24 mouse cellular contexts compared by ENCODE assay signal in genomic region chr2:33237581-33237980, GRCm38 (mm10). TPM values are rescaled to one million over a fixed set of nuclear protein-coding genes. Genes with fewer than 3 reads are reported as not detected.
DNase-seq lines count a peak whose midpoint lies in the region; ATAC-seq and TF ChIP-seq lines count a peak whose summit lies in the region.
"Had no signal": no experiment of that assay in that cellular context is flagged by ENCODE, and none has a peak within 500 bp of the region (broad histone marks: within the 10 kb centered on the region; RNA-seq: fewer than 3 reads in every experiment).

No protein-coding gene starts in this region.

- no peak for TF ChIP-seq POLR2A in kidney, adult 2 months (IDR thresholded peaks at IDR 0.05; ENCODE audit: low read depth, low read length)

- ATAC-seq in kidney, embryonic 16.5 days (ENCODE audit: low FRiP score, low TSS enrichment): no peak
- ATAC-seq in midbrain, embryonic 14.5 days (ENCODE audit: low FRiP score, low TSS enrichment): no peak
- no peak for ATAC-seq in midbrain, embryonic 11.5 days (ENCODE audit: low FRiP score)
- ATAC-seq: activated CD4-positive, CD25-positive, alpha-beta regulatory T cell, adult 4 months; forebrain, embryonic 13.5 days; forebrain, embryonic 16.5 days; hindbrain, embryonic 16.5 days; inflammation-experienced regulatory T-cells, adult 6 months had no signal

- H3K27me3 ChIP-seq in kidney, adult 2 months (replicated peaks; ENCODE audit: control insufficient read depth, insufficient read depth, low read length): no peaks in the 10 kb centered on the region
- H3K27me3 ChIP-seq in kidney, embryonic 16.5 days (ENCODE audit: insufficient read depth, low read length): no peaks in the 10 kb centered on the region
- H3K27me3 ChIP-seq in midbrain, embryonic 14.5 days (ENCODE audit: control insufficient read depth, insufficient read depth, low read length): no peaks in the 10 kb centered on the region
- no peaks in the 10 kb centered on the region for H3K27me3 ChIP-seq in midbrain, embryonic 11.5 days (ENCODE audit: control insufficient read depth, insufficient read depth, low read length)
- H3K27me3 ChIP-seq: forebrain, embryonic 13.5 days; heart, embryonic 12.5 days; heart, embryonic 15.5 days had no signal

- H3K4me1 ChIP-seq in kidney, adult 2 months (ENCODE audit: control insufficient read depth, insufficient read depth, low read length): peaks cover 8% of the 10 kb centered on the region
- H3K4me1 ChIP-seq in kidney, embryonic 16.5 days (ENCODE audit: insufficient read depth, low read length): peaks cover 13% of the 10 kb centered on the region; the same call in 1 of the 2 replicates
- H3K4me1 ChIP-seq in midbrain, embryonic 14.5 days (ENCODE audit: control insufficient read depth, insufficient read depth, low read length): peaks cover 8% of the 10 kb centered on the region; the same call in 1 of the 2 replicates
- no peaks in the 10 kb centered on the region for H3K4me1 ChIP-seq in midbrain, embryonic 11.5 days (ENCODE audit: control insufficient read depth, insufficient read depth, low read length)

- no peak overlapping the region for H3K4me2 ChIP-seq in kidney, embryonic 16.5 days (replicated peaks; ENCODE audit: low read depth, low read length)
- H3K4me2 ChIP-seq in midbrain, embryonic 14.5 days (ENCODE audit: low read length): no peak overlapping the region
- no peak overlapping the region for H3K4me2 ChIP-seq in midbrain, embryonic 11.5 days
- H3K4me2 ChIP-seq: forebrain, embryonic 13.5 days; heart, embryonic 12.5 days; heart, embryonic 15.5 days had no signal

- TF ChIP-seq CTCF in gastrocnemius, adult 2 months (IDR thresholded peaks at IDR 0.05): no peak
- no peak for TF ChIP-seq CTCF in kidney, adult 2 months (conservative IDR thresholded peaks at IDR 0.05; ENCODE audit: insufficient read depth, insufficient read length, low read depth, low read length)

- no peak for DNase-seq in gastrocnemius, adult 2 months
- DNase-seq in gastrocnemius, postnatal 36 days: no peak
- DNase-seq in kidney, adult 2 months: peak; percentile 43
- DNase-seq in midbrain, embryonic 14.5 days: no peak
- no peak for DNase-seq in midbrain, embryonic 11.5 days (ENCODE audit: low spot score, missing footprints)
- DNase-seq: adrenal gland, adult 8-10 months; adrenal gland, postnatal 25 days; cerebellum, adult 18-20 months; cerebellum, adult 9-10 months; cerebellum, postnatal 14 days; gastrocnemius, postnatal 14 days; heart, adult 18-20 months; heart, postnatal 10 days; heart, postnatal 36 days had no signal

- no peaks in the 10 kb centered on the region for H3K36me3 ChIP-seq in kidney, adult 2 months (ENCODE audit: control insufficient read depth, insufficient read depth, low read length)
- H3K36me3 ChIP-seq in kidney, embryonic 16.5 days (ENCODE audit: insufficient read depth, low read length): no peaks in the 10 kb centered on the region
- peaks cover 4% of the 10 kb centered on the region; the same call in 1 of the 2 replicates for H3K36me3 ChIP-seq in midbrain, embryonic 14.5 days (ENCODE audit: control insufficient read depth, insufficient read depth, low read length)
- no peaks in the 10 kb centered on the region for H3K36me3 ChIP-seq in midbrain, embryonic 11.5 days (ENCODE audit: control insufficient read depth, insufficient read depth, low read length)

- no peak overlapping the region for H3K9ac ChIP-seq in kidney, embryonic 16.5 days (replicated peaks; ENCODE audit: low read length)
- H3K9ac ChIP-seq in midbrain, embryonic 14.5 days (replicated peaks; ENCODE audit: low read length): no peak overlapping the region
- no peak overlapping the region for H3K9ac ChIP-seq in midbrain, embryonic 11.5 days (ENCODE audit: low read length)
- H3K9ac ChIP-seq: forebrain, embryonic 13.5 days; heart, embryonic 12.5 days; heart, embryonic 15.5 days had no signal

- H3K4me3 ChIP-seq in gastrocnemius, adult 2 months: no peak overlapping the region
- no peak overlapping the region for H3K4me3 ChIP-seq in kidney, adult 2 months (ENCODE audit: insufficient read depth, low read depth, low read length)
- no peak overlapping the region for H3K4me3 ChIP-seq in kidney, embryonic 16.5 days (ENCODE audit: low read length)
- H3K4me3 ChIP-seq in midbrain, embryonic 14.5 days (replicated peaks; ENCODE audit: low read depth, low read length): no peak overlapping the region
- H3K4me3 ChIP-seq in midbrain, embryonic 11.5 days (ENCODE audit: low read depth, low read length): no peak overlapping the region
- H3K4me3 ChIP-seq: forebrain, embryonic 10.5 days; forebrain, embryonic 13.5 days; heart, embryonic 12.5 days; heart, embryonic 15.5 days; hindbrain, embryonic 10.5 days had no signal

- 60% methylated on average over 6 of the region's 6 CpGs for WGBS in kidney, adult 2 months
- WGBS in kidney, embryonic 16.5 days: 89% methylated on average over 6 of the region's 6 CpGs
- 83% methylated on average over 6 of the region's 6 CpGs for WGBS in midbrain, embryonic 14.5 days
- WGBS in midbrain, embryonic 11.5 days: 86% methylated on average over 6 of the region's 6 CpGs

- no peaks in the 10 kb centered on the region for H3K9me3 ChIP-seq in kidney, embryonic 16.5 days (ENCODE audit: low read length)
- no peaks in the 10 kb centered on the region for H3K9me3 ChIP-seq in midbrain, embryonic 14.5 days (ENCODE audit: control insufficient read depth, low read length)
- no peaks in the 10 kb centered on the region for H3K9me3 ChIP-seq in midbrain, embryonic 11.5 days (ENCODE audit: control insufficient read depth, low read length)
- H3K9me3 ChIP-seq: forebrain, embryonic 10.5 days; forebrain, embryonic 13.5 days; heart, embryonic 12.5 days; heart, embryonic 15.5 days; hindbrain, embryonic 10.5 days had no signal

- 0 out of 2 replicates have a peak overlapping the region, but pooled peaks have one; percentile 28 for H3K27ac ChIP-seq in gastrocnemius, adult 2 months
- no peak overlapping the region for H3K27ac ChIP-seq in kidney, adult 2 months (ENCODE audit: insufficient read depth, low read depth, low read length)
- no peak overlapping the region for H3K27ac ChIP-seq in kidney, embryonic 16.5 days (ENCODE audit: low read length)
- H3K27ac ChIP-seq in midbrain, embryonic 14.5 days (replicated peaks; ENCODE audit: low read depth, low read length): 0 out of 2 replicates have a peak overlapping the region, but pooled peaks have one; percentile 13
- no peak overlapping the region for H3K27ac ChIP-seq in midbrain, embryonic 11.5 days (ENCODE audit: low read depth, low read length)
- H3K27ac ChIP-seq: forebrain, embryonic 10.5 days; forebrain, embryonic 13.5 days; heart, embryonic 15.5 days; hindbrain, embryonic 10.5 days had no signal

- intact Hi-C loops in gastrocnemius, adult 2 months (cut with DNase I): no loop called here
- intact Hi-C loops in gastrocnemius, postnatal 36 days (cut with DNase I): no loop called here

RNA-seq across cellular contexts. Expression of gene Angptl2, which starts 21.7 kb away (rescaled TPM):
- 10 to 100 TPM; 20.6 to 47.1 TPM for total RNA-seq in gastrocnemius, adult 2 months (2021)
- total RNA-seq in gastrocnemius, postnatal 36 days (2021): 10 to 100 TPM; 44.0 to 49.7 TPM
- 90.1 and 93.0 TPM in 2 replicates for polyA plus RNA-seq in kidney, adult 2 months (2012; rRNA removed)
- polyA plus RNA-seq in kidney, embryonic 16.5 days (2015; fragmentation: Nextera tagmentation; extraction: Ambion mirVana): 46.2 and 46.5 TPM in 2 replicates
- 2.1 and 10.1 TPM in 2 replicates for polyA plus RNA-seq in midbrain, embryonic 14.5 days (2014; fragmentation: Nextera tagmentation; extraction: Ambion mirVana)
- 17.0 and 18.8 TPM in 2 replicates for polyA plus RNA-seq in midbrain, embryonic 11.5 days (2014; fragmentation: Nextera tagmentation; extraction: Ambion mirVana)

Comparison
In these comparisons a context has a peak if more than half of its experiments do, and no peak if none do; other contexts are left out.
1. H3K27ac ChIP-seq: peak in gastrocnemius, adult 2 months (single experiment) and midbrain, embryonic 14.5 days (single experiment); none in kidney, adult 2 months (single experiment), kidney, embryonic 16.5 days (single experiment) and midbrain, embryonic 11.5 days (single experiment).